In the genomic region with DNA sequence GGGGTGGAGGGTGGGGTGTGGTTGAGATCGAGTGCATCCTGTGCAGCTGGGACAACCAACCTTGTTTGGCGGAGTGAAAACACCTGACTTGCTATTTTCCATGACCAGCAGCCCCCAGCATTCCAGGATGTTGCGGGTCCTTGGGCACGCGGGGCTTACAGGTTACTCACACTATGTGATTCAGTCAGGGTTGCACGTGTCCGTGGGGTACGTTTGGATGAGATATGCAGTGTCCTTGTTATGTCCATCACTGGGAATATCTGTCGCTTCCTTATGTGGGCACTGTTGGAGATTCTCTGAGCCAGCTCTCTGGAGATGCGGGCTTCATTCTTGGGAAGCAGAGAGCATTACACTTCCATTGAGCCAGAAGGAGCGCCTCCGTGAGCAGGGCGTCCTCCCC, we compare ENCODE assay signal across 25 mouse cellular contexts. TPM values are rescaled to one million over a fixed set of nuclear protein-coding genes. Genes with fewer than 3 reads are reported as not detected.
A peak's percentile ranks its signal among the peaks of the same experiment; 100 is the strongest.
DNase-seq lines count a peak whose midpoint lies in the region; ATAC-seq and TF ChIP-seq lines count a peak whose summit lies in the region.
"Had no signal": no experiment of that assay in that cellular context is flagged by ENCODE, and none has a peak within 500 bp of the region (broad histone marks: within the 10 kb centered on the region; RNA-seq: fewer than 3 reads in every experiment).

No protein-coding gene starts in this region.

- H3K9me3 ChIP-seq in MEL (replicated peaks; ENCODE audit: insufficient read depth, low read length) = no peaks in the 10 kb centered on the region
- no peaks in the 10 kb centered on the region for H3K9me3 ChIP-seq in midbrain, embryonic 15.5 days
- H3K9me3 ChIP-seq: embryonic facial prominence, embryonic 12.5 days; embryonic facial prominence, embryonic 15.5 days; forebrain, embryonic 15.5 days; hindbrain, embryonic 13.5 days; intestine, embryonic 15.5 days had no signal

- no peak for ATAC-seq in midbrain, embryonic 15.5 days (replicated peaks)
- ATAC-seq: forebrain, embryonic 15.5 days; hindbrain, embryonic 16.5 days; intestine, embryonic 15.5 days; Patski had no signal

- H3K4me3 ChIP-seq in heart, adult 2 months = no peak overlapping the region
- peak overlapping the region in 1 of 2 experiments; percentile 11; a peak in 2 of 4 replicates for H3K4me3 ChIP-seq in MEL (ENCODE audit: control insufficient read depth in 1 of 2, insufficient read depth in 1 of 2, low read depth in 2 of 2, low read length in 2 of 2)
- no peak overlapping the region for H3K4me3 ChIP-seq in midbrain, embryonic 15.5 days
- H3K4me3 ChIP-seq: embryonic facial prominence, embryonic 12.5 days; embryonic facial prominence, embryonic 15.5 days; forebrain, embryonic 15.5 days; hindbrain, embryonic 13.5 days; intestine, embryonic 15.5 days had no signal

- H3K4me2 ChIP-seq in midbrain, embryonic 15.5 days = no peak overlapping the region
- H3K4me2 ChIP-seq: embryonic facial prominence, embryonic 12.5 days; embryonic facial prominence, embryonic 15.5 days; forebrain, embryonic 15.5 days; heart, embryonic 11.5 days; hindbrain, embryonic 13.5 days; intestine, embryonic 15.5 days had no signal

- no peak for TF ChIP-seq RAD21 in MEL (IDR thresholded peaks at IDR 0.05; ENCODE audit: low read depth, low read length)

- intact Hi-C loops in heart, adult 2 months (cut with DNase I) = no loop called here

- no peaks in the 10 kb centered on the region for H3K4me1 ChIP-seq in heart, adult 2 months (ENCODE audit: control insufficient read depth, insufficient read depth, low read length)
- peaks cover 35 to 45% of the 10 kb centered on the region in 2 experiments for H3K4me1 ChIP-seq in MEL (ENCODE audit: control insufficient read depth in 1 of 2, insufficient read depth in 2 of 2, low read length in 2 of 2)
- H3K4me1 ChIP-seq in midbrain, embryonic 15.5 days = peaks cover 14% of the 10 kb centered on the region
- H3K4me1 ChIP-seq: embryonic facial prominence, embryonic 12.5 days; embryonic facial prominence, embryonic 15.5 days; intestine, embryonic 15.5 days had no signal

- no peak for TF ChIP-seq POLR2A in heart, adult 2 months (IDR thresholded peaks at IDR 0.05; ENCODE audit: insufficient read depth, low read depth, low read length)
- no peak for TF ChIP-seq POLR2A in MEL (IDR thresholded peaks at IDR 0.05; ENCODE audit: control insufficient read depth in 1 of 2, insufficient read depth in 1 of 2, low read depth in 1 of 2, low read length in 2 of 2, poor library complexity in 1 of 2)

- H3K27ac ChIP-seq in heart, adult 2 months = no peak overlapping the region
- H3K27ac ChIP-seq in MEL (ENCODE audit: control insufficient read depth, low read depth, low read length) = peak overlapping the region; percentile 94
- H3K27ac ChIP-seq in midbrain, embryonic 15.5 days = no peak overlapping the region
- H3K27ac ChIP-seq: embryonic facial prominence, embryonic 12.5 days; embryonic facial prominence, embryonic 15.5 days; forebrain, embryonic 15.5 days; hindbrain, embryonic 13.5 days; intestine, embryonic 15.5 days had no signal

- 67% methylated on average over 13 of the region's 13 CpGs for WGBS in heart, adult 2 months
- 80% methylated on average over 13 of the region's 13 CpGs for WGBS in midbrain, embryonic 15.5 days

- no peak for TF ChIP-seq CTCF in heart, adult 2 months (IDR thresholded peaks at IDR 0.05)
- TF ChIP-seq CTCF in MEL (IDR thresholded peaks at IDR 0.05 in 2 of 3, conservative IDR thresholded peaks at IDR 0.05 in 1 of 3; ENCODE audit: control insufficient read depth in 1 of 3, insufficient read depth in 1 of 3, low read depth in 2 of 3, low read length in 3 of 3, poor library complexity in 1 of 3, severe bottlenecking in 1 of 3) = no peak

- H3K79me2 ChIP-seq in heart, adult 2 months (replicated peaks; ENCODE audit: control insufficient read depth, insufficient read depth, low read length) = no peaks in the 10 kb centered on the region
- H3K79me2 ChIP-seq in MEL (ENCODE audit: control insufficient read depth, insufficient read depth, low read length, poor library complexity) = no peaks in the 10 kb centered on the region

- DNase-seq in adrenal gland, adult (ENCODE audit: inconsistent age in 2 of 2, low spot score in 1 of 2) = peak; percentile 28 to 58
- no peak for DNase-seq in adrenal gland, adult 18-20 months (ENCODE audit: low spot score in 2 of 2)
- DNase-seq in heart, adult 11 months = peak; percentile 66
- no peak for DNase-seq in heart, adult 2 months
- DNase-seq in MEL (ENCODE audit: low read depth, low spot score) = peak; percentile 31
- peak; percentile 17 to 35 for DNase-seq in adrenal gland, postnatal 36 days
- no peak for DNase-seq in ovary, postnatal 36 days (ENCODE audit: low spot score)
- DNase-seq: cerebellum, adult 2 months; cerebellum, adult 9-11 months; cerebellum, postnatal 25 days; gastrocnemius, postnatal 25 days; kidney, adult 11 months had no signal

- H3K36me3 ChIP-seq in heart, adult 2 months (ENCODE audit: control insufficient read depth, insufficient read depth, low read length) = no peaks in the 10 kb centered on the region
- peaks cover 0 to 42% of the 10 kb centered on the region in 2 experiments; a peak in 2 of 4 replicates for H3K36me3 ChIP-seq in MEL (ENCODE audit: control insufficient read depth in 1 of 2, insufficient read depth in 2 of 2, low read length in 2 of 2)
- no peaks in the 10 kb centered on the region for H3K36me3 ChIP-seq in midbrain, embryonic 15.5 days (replicated peaks)
- H3K36me3 ChIP-seq: embryonic facial prominence, embryonic 12.5 days; embryonic facial prominence, embryonic 15.5 days; forebrain, embryonic 15.5 days; hindbrain, embryonic 13.5 days; intestine, embryonic 15.5 days had no signal

- no peak overlapping the region for H3K9ac ChIP-seq in heart, adult 2 months (ENCODE audit: low read depth, low read length)
- peak overlapping the region; percentile 49 for H3K9ac ChIP-seq in MEL (ENCODE audit: control insufficient read depth, low read depth, low read length, poor library complexity, severe bottlenecking)
- H3K9ac ChIP-seq in midbrain, embryonic 15.5 days = no peak overlapping the region
- H3K9ac ChIP-seq: embryonic facial prominence, embryonic 12.5 days; embryonic facial prominence, embryonic 15.5 days; forebrain, embryonic 15.5 days; hindbrain, embryonic 13.5 days; intestine, embryonic 15.5 days had no signal

- H3K27me3 ChIP-seq in heart, adult 2 months (ENCODE audit: control insufficient read depth, insufficient read depth, low read length) = no peaks in the 10 kb centered on the region
- H3K27me3 ChIP-seq in MEL (ENCODE audit: control insufficient read depth in 1 of 2, insufficient read depth in 2 of 2, low read length in 2 of 2) = no peaks in the 10 kb centered on the region
- no peaks in the 10 kb centered on the region for H3K27me3 ChIP-seq in midbrain, embryonic 15.5 days (replicated peaks)
- H3K27me3 ChIP-seq: embryonic facial prominence, embryonic 12.5 days; embryonic facial prominence, embryonic 15.5 days; forebrain, embryonic 15.5 days; hindbrain, embryonic 13.5 days; intestine, embryonic 15.5 days; Patski had no signal

- no peak for TF ChIP-seq EP300 in heart, adult 2 months (IDR thresholded peaks at IDR 0.05; ENCODE audit: insufficient read depth, low read depth, low read length)
- no peak for TF ChIP-seq EP300 in MEL (IDR thresholded peaks at IDR 0.05; ENCODE audit: low read depth in 1 of 2, low read length in 2 of 2)

TF ChIP-seq in MEL, 35 proteins besides CTCF, POLR2A, EP300 and RAD21 (continues in another document):
- TF ChIP-seq ZC3H11A (IDR thresholded peaks at IDR 0.05; ENCODE audit: low read depth, low read length) (no peak), POLR2AphosphoS2 (IDR thresholded peaks at IDR 0.05; ENCODE audit: low read length) (no peak), NRF1 (IDR thresholded peaks at IDR 0.05; ENCODE audit: insufficient read depth, low read depth, low read length, poor library complexity, severe bottlenecking) (no peak), SMC3 (IDR thresholded peaks at IDR 0.05; ENCODE audit: low read depth, low read length) (no peak), MYC (IDR thresholded peaks at IDR 0.05; ENCODE audit: low read depth, low read length) (no peak)

RNA-seq across cellular contexts. Expression of a gene that starts 20.0 kb away (rescaled TPM):
- total RNA-seq in adrenal gland, adult 18-20 months (2021) = under 1 TPM in 1 of 2 experiments, not detected in 1; 0.35 TPM
- total RNA-seq in heart, adult 2 months (2021) = not detected
- polyA plus RNA-seq in heart, adult 2 months (2012; rRNA removed) = 0.61 TPM in 1 of 2 replicates, not detected in the other
- 0.13 and 0.31 TPM in 2 replicates for total RNA-seq in MEL (2012; rRNA removed)
- polyA plus RNA-seq in MEL (2012; ENCODE audit: insufficient read depth in 1 of 2, insufficient read length in 2 of 2, low read depth in 1 of 2, low replicate concordance in 2 of 2, missing spikeins in 1 of 2) = under 1 TPM in 1 of 2 experiments, not detected in 1; 0.36 TPM
- under 1 TPM; 0.30 to 0.40 TPM for total RNA-seq in adrenal gland, postnatal 36 days (2021)
- 1.8 and 2.2 TPM in 2 replicates for polyA plus RNA-seq in midbrain, embryonic 15.5 days (2015; fragmentation: Nextera tagmentation; extraction: Ambion mirVana)
- total RNA-seq: common myeloid progenitor, adult 5-6 weeks; gastrocnemius, adult 8-10 months; gastrocnemius, postnatal 25 days; heart, adult 8-10 months; hematopoietic stem cell, adult 5-6 weeks had no signal
- polyA plus RNA-seq: Patski had no signal

RNA-seq across cellular contexts. Expression of a gene that starts 40.7 kb away (rescaled TPM):
- 10 to 100 TPM; 27.2 to 29.0 TPM for total RNA-seq in adrenal gland, adult 18-20 months (2021)
- total RNA-seq in heart, adult 2 months (2021) = 10 to 100 TPM; 18.3 to 19.0 TPM
- polyA plus RNA-seq in heart, adult 2 months (2012; rRNA removed) = 9.2 and 17.7 TPM in 2 replicates
- 28.3 and 31.3 TPM in 2 replicates for total RNA-seq in MEL (2012; rRNA removed)
- 10 to 100 TPM in 1 of 2 experiments, not detected in 1; 35.9 TPM for polyA plus RNA-seq in MEL (2012; ENCODE audit: insufficient read depth in 1 of 2, insufficient read length in 2 of 2, low read depth in 1 of 2, low replicate concordance in 2 of 2, missing spikeins in 1 of 2)
- total RNA-seq in adrenal gland, postnatal 36 days (2021) = 10 to 100 TPM; 26.2 to 29.8 TPM
- 15.8 and 16.3 TPM in 2 replicates for polyA plus RNA-seq in midbrain, embryonic 15.5 days (2015; fragmentation: Nextera tagmentation; extraction: Ambion mirVana)

RNA-seq across cellular contexts. Expression of a gene that starts 41.1 kb away (rescaled TPM):
- total RNA-seq in adrenal gland, adult 18-20 months (2021) = 10 to 100 TPM; 18.4 to 19.7 TPM
- 1 to 10 TPM; 7.1 to 7.3 TPM for total RNA-seq in heart, adult 2 months (2021)
- 7.1 and 10.9 TPM in 2 replicates for polyA plus RNA-seq in heart, adult 2 months (2012; rRNA removed)
- total RNA-seq in MEL (2012; rRNA removed) = 12.0 and 12.6 TPM in 2 replicates
- 10 to 100 TPM in 1 of 2 experiments, not detected in 1; 13.9 TPM for polyA plus RNA-seq in MEL (2012; ENCODE audit: insufficient read depth in 1 of 2, insufficient read length in 2 of 2, low read depth in 1 of 2, low replicate concordance in 2 of 2, missing spikeins in 1 of 2)
- total RNA-seq in adrenal gland, postnatal 36 days (2021) = 10 to 100 TPM; 20.6 to 21.7 TPM
- 33.5 and 33.9 TPM in 2 replicates for polyA plus RNA-seq in midbrain, embryonic 15.5 days (2015; fragmentation: Nextera tagmentation; extraction: Ambion mirVana)

RNA-seq across cellular contexts. Expression of a gene that starts 58.8 kb away (rescaled TPM):
- 100 to 1,000 TPM; 214 to 222 TPM for total RNA-seq in adrenal gland, adult 18-20 months (2021)
- total RNA-seq in heart, adult 2 months (2021) = 100 to 1,000 TPM; 124 to 127 TPM
- 35.3 and 81.5 TPM in 2 replicates for polyA plus RNA-seq in heart, adult 2 months (2012; rRNA removed)
- total RNA-seq in MEL (2012; rRNA removed) = 144 and 162 TPM in 2 replicates
- 100 to 1,000 TPM; 193 to 329 TPM for polyA plus RNA-seq in MEL (2012; ENCODE audit: insufficient read depth in 1 of 2, insufficient read length in 2 of 2, low read depth in 1 of 2, low replicate concordance in 2 of 2, missing spikeins in 1 of 2)
- 100 to 1,000 TPM; 206 to 232 TPM for total RNA-seq in adrenal gland, postnatal 36 days (2021)
- 163 and 167 TPM in 2 replicates for polyA plus RNA-seq in midbrain, embryonic 15.5 days (2015; fragmentation: Nextera tagmentation; extraction: Ambion mirVana)

Comparison
In these comparisons a context has a peak if more than half of its experiments do, and no peak if none do; other contexts are left out.
1. DNase-seq: peak in adrenal gland, adult (2 of 2), heart, adult 11 months (single experiment), MEL (single experiment) and adrenal gland, postnatal 36 days (2 of 2); none in adrenal gland, adult 18-20 months (0 of 2), heart, adult 2 months (0 of 2) and ovary, postnatal 36 days (single experiment).